Mouse (Mus musculus): ENCODE measurements around the gene Lingo1.

Gene Lingo1

DNA sequence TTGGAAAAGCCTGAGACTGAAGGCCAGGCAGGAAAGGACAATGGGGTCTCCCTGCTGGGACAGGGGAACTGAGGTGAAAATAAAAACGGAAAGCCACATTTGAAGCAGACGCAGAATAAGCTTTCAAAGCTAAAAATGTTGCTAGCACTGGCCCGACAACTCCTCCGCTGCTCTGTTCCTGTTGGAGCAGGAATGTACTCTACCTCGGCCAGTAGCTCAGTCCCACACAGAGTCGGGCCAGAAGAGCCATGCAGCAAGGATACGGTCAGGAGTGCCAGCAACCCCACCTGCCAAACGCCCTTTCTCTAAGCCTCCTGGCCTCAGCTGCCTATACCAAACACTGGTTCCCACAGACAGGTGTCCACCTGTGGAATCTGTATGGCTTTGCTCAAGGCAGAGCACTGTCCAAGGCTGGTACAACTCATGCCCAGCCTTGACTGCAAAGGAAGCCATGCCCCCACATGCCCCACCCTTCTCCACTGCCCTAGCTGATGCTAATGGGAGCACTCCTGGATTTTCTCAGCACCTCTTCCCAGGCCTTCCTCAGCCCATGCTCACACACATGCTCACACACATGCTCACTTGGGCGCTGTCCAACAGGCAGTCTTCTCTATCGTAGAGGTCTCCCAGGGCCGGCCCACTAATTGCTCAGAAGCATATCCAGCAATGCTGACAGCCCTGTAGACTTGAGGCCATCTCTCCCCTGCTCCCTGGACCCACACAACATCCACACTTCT is 74.0 kb downstream of the Lingo1 start:
- DNase-seq = peak in 1 of 2 experiments; percentile 19

DNA sequence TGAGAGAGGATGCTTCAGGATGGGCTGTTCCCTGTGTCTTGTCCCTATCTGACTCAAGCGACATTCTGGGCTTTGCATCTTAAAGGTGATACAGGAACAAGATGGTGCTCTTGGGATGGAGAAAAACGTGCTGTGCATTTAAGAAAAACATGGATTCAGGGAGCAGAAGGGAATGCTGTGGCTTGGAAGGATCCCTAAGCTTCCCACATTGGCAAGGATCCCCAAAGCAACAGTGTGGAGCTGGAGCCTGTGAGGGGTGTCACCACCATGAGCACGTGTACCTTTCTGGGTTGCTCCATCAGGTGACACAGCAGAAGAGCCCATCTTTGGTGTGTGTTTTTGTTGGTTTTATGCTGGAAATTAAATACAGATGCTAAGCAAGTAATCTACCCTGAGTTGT is 77.3 kb downstream of the Lingo1 start:
- no peak for DNase-seq

DNA sequence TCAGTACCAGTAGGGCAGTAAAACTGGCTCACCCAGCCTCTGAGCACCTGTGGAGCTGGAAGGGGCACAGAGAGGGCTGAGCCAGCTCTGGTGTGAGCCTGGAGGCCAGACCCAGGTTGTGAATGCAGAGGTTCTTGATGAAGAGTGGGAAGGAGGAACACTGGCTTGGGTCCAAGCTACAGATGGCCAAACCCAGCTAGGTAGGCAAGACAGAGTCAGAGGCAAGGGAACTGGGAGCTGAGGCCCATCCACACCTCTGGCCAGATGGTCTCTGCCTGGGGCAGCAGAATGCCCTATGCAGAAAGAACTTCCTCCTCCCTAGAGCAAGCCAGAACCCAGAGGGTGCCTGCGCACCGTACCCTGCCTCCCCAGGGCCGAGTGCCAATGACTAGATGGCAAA is 79.7 kb downstream of the Lingo1 start:
- peak; percentile 34 to 35 for DNase-seq

DNA sequence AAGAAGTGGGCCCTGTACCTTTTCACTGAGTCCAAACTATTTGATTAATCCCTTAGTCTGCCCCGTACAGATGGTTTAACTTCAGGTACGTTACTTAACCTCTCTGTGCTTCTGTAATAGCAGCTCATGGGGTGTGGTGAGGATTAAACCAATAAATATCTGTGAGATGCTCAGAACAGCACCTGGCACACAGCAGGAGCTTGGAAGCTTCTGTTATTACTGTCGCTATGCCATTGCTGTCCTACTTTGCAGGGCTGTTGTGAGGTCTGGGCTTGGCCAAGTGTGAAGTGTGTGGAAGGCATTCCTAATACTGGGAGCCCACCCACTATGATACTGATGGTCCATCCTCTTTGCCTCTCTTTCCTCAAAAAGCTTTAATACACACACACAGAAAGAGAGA is 80.2 kb downstream of the Lingo1 start:
- peak; percentile 55 to 66 for DNase-seq

DNA sequence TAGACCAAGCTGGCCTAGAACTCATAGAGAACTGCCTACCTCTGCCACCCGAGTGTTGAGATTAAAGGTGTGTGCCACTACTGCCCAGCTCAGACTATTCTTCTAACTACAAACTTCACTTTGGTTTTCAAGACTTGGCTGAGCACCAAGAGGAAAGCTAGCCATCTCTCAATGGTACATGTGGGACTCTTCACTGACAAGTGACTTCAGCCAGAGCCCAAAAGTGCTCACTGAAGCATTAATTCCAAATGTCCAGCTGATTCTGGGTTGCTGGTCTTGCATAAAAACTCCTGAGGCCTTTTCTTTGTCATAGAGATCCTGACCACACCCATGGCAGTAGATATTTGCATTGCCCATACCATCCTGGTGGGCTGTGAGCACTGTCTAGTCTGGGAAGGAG is 81.9 kb downstream of the Lingo1 start:
- no peak for DNase-seq

DNA sequence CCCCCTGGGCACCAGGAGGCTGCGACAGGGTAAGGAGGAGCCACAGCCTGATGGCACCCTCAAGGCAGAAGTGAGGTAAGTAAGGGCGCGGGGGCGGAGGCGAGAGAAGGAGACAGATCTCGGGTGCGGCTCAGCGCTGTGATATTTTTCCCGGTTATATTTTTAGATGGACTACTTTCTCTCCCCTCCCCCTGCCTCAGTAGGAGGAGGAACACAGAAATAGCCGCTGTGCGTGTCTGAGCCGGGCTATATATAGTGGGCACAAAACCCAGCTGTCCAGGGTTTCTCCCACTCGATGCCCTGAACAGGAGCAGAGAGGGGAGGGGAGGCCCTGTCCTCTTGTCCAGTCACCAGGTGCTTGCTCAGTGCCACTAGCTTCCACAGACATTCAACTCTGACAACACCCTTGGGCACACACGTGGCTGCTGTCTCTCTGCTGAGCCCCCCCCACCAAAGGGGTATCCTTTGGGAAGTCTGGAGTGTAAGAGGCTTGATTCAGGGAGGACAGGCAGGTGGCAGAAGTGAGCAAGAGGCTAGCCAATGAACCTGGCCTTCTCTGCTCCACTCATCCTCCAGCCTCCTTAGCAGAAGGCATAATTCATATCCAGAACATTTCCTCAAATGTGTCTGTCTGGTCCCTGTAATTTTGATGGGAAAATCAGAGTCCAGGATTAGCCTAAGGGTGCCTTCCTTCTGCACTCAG is 83.5 kb downstream of the Lingo1 start:
- no peak for DNase-seq

DNA sequence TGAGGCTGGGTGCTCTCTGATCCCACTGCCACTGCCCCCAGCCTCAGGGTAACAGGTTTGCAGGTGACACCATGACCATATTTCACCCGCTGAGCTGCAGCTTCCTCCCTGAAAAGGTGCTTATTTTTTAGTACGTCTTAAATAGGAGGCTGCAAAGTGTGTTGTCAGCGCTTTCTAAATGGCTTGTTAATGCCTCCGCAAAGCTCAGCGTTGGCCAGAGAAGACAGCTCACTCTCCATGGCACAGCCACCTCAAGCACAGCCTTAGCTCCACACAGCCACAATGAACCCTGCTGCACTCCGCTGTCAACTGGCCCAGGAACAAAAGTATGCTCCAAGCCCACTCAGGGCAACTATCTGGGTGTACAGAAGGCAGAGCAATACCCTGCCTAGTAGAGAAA is 85.3 kb downstream of the Lingo1 start:
- no peak for DNase-seq

DNA sequence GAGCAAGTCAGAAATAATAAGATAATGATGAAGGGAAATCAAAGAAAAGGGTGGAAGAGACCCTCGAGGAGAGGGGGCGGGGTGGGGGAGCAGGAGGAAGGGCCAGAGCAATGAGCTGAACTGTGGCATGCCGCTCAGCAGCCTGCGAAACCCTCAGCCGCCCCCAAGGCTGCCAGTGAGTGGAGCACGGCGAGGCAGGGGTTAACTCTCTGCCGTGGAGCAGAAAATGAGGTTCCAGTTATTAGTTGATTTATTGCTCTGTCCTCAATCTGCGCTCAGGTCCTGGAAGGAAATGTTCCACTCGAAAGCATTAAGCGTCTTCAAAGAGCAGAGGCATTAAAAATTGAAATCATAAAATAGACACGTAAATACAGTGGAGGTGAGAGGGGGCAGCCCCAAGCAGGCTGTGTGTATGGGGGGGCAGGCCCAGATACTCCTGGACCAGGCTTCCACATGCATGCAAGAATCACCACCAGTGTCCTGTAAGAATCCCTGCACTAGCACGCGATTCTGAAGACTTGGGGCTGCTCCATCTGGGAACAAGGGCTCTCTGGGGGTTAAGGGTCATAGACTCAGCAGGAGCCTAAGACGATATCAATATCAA is 89.7 kb downstream of the Lingo1 start:
- no peak for DNase-seq

DNA sequence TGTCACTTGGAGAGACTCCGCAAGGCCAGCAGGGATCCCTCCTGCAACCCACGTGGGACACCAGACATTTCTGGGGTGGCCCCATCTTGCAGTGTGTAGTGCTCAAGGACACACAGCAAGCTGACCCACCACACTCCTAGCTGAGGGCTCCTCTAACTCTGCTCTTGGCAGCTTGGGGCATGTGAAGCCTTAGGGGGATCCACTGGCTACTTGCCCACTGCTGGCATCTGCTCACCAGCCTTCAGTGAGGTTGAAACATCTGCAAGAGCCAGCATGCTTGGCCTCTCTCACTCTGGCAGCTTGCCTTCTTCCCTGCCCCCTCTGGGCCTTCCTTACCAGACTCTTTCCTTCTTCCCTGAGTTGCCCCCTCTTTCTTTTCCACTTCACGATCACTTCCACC is 94.9 kb downstream of the Lingo1 start:
- no peak for DNase-seq

DNA sequence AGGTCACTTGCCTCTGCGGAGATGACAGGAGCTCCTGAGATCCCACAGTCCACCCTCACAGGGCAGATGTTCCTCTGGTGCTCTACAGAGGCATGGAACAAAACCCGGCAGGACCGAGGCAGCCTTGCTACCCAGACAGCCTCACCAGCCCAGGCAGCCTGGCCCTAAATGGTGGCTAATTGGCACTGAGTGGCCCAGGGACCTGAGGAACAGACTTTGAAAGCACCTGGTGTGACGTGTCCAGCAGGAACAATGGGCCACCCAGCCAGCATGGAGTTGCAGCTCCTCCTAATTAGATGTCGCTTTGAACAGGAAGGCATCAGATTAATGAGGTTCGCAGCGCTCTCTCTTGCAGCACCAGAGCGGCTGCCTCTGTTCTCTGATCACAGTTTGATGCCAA is 95.4 kb downstream of the Lingo1 start:
- DNase-seq = no peak

DNA sequence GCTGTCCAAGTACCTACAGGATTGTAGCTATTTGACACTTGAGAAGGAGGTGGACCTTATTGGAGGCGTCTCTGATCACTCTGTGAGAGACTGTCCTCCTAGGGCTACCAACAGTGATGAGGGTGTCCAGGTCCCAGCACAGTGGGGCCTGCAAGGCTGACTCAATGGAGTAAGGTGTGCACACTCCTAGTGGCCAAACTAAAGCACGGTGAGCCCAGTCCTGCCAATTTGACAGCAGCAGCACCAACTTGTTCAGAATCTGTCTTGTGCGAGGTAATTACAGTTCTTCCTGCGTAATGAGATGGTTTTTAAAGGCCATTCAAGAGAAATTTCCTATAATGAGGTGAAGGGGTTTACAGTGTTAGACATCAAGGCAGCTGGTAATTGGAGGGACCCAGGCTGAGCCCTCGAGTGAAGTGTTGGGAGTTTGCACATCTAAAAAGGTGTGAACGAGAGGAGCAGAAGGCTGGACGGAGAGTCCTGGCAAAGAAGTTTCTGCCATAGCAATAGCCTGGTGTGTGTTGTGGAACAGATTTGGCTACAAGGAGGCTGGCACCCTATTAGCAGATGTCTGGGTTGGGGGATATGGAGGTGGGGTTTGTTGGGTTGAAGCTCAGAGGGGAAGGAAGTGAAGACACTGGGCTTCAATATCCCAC is 97.4 kb downstream of the Lingo1 start:
- DNase-seq = no peak

DNA sequence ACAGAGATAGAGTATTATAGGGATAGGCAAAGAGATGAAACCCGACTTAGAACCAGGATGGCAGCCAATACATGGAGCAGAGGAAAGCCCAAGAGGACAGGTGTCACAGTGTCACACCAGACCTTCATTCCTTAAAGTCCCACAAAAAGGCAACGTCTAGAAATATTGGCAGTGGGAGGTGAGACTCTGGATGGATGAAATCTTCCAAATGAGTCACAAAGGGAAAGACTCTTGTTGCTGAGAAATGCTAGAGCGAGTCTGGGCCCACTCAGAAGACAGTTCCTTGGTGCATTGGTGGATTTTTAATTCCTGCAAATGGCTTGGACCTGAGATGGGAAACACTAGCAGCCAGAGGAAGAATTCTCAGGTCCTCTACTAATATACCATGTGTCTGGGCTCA is 102.2 kb downstream of the Lingo1 start:
- DNase-seq = no peak

DNA sequence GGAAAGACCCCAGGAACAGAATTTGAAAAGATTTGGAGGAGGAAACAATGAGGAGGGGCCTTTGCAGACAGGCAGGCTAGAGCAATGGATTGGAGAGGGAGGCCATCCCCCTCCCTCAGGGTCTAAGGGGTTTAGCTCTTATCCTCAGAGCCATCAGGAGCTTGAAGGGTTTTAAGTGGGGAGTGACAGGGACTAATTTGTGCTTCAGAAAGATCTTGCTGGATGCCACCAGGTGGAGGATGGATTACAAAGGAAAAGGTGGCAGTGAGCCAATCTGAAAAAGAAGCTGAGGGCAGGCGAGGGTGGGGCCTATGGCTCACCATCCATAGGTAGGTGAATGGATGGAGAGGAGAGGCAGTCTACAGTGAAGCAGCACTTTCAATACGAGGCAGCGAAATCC is 105.0 kb downstream of the Lingo1 start:
- no peak for DNase-seq

DNA sequence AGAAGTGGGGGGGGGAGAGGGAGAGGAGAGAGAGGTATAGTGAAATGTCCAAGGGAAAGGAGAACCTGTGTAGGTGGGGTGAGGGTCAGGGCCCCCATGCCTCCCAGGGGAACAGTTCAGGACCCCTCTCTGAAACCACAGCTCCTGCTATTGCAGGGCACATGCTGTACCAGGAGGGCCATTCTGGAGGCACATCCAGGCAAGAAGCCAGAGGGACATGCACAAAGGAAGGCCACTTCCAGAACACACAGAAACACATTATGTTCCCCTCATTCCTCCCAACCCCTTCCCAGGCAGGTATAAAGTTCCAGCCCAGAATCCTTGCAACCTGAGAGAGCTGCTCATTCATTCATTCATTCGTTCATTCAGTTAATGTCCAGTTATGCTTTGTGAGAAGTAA is 105.6 kb downstream of the Lingo1 start:
- no peak for DNase-seq

DNA sequence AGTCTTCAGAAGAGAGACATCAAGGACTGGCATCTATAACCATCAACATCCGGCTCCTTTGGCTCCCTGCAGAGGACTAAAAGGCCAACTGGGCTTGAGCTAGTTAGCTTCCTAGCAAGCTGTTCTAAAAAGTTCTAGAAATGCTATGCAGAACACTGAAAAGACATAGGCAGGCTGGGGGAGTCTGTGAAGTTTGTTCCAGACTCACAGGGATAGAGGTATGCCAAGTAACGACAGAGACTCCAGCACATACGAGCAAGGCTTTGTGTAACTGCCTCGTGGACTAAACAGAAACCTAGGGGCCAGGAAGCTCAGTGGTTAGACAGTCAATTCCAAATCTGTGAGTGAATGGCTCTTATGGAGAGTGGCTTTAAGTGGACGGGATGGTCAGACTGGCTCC is 108.8 kb downstream of the Lingo1 start:
- no peak for DNase-seq

DNA sequence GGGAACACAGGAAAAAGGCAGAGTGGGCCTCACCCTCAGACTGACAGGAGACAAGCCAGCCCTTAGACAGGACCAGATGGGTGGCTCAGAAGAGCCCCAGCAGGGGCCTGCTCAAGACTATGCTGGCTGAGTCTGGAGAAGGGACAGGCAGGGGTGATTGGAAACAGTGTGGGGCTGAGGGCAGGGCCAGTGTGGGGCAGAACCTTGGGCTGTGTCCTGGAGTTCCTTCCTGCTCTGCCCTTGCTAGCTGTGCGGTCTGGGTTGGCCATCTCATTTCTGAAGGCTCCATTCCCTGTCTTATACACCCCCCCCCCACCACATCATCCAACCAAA is 109.2 kb downstream of the Lingo1 start:
- no peak for DNase-seq

DNA sequence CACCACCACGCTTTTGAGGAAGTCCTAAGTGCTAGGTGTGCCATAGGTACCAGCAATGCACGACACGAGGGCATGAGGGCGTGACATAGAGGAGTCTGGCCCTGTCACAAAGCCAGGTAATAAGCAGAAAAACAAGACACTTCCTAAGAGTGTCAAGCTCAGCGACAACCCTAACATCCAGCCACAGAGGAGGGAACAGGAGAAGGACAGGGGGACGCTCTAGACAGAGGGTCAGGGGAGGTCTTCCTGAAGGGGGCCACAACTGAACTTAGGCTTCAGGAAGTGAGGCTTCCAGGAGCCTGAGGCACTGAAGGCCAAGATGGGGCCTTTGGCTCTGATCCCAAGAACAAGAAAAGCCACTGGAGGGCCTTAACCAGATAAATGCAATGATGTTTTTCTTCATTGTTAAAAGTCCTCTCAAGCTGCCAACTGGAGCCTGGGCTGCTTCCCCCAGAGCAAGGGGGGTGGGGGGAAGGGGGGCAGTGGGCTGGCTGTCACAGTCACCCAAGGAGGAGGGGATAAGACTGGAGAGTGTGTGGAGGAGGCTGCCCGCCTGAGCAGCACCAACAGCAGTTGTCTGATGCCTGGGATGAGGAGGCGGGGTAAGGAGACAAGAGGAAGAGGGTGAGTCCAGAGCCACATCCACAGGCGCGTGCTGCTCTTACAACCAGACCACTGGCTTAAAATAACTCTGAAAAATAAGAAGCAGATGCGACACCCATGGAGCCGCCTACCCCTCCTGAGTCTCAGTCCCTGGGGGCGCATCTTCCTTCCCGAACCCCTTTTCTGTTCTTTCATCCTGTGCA is 109.7 kb downstream of the Lingo1 start:
- no peak for DNase-seq

DNA sequence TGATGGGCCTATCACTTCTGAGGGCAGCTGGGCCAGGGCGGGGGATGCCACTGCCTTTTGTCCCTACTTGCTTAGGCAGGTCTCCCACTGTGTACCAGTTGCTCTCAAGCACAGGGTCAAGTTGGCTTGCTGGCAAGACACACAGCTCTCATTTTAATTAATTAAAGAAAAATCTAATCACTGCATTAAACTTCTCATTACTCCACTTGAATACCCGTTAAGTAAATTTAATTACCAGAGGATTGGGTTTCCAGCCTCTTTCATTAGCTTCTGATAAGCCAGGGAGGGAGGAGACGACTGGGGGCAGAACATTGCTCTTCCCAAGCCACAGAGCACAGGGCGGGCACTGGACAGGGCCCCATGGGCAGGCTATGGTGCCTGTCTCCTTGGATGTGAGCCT is 113.4 kb downstream of the Lingo1 start:
- DNase-seq = no peak

DNA sequence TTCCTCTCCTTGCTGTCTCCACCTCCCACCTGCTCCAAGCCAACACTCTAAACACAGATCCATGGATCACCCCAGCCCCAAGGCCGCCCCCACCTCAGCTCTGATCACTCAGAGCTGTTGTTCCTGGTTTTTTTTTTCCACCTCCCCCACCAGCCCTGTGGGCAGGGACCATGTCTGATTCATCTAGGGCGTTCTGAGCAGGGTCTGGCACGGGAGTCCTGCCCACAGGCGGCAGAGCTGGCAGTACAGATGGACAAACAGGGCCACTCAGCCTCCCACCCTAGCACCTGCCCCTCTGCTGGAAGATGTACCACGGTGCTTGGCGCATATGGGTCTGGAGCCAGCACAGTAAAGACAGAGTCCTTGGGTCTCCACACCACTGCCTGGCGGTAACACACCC is 114.3 kb downstream of the Lingo1 start:
- DNase-seq = no peak

DNA sequence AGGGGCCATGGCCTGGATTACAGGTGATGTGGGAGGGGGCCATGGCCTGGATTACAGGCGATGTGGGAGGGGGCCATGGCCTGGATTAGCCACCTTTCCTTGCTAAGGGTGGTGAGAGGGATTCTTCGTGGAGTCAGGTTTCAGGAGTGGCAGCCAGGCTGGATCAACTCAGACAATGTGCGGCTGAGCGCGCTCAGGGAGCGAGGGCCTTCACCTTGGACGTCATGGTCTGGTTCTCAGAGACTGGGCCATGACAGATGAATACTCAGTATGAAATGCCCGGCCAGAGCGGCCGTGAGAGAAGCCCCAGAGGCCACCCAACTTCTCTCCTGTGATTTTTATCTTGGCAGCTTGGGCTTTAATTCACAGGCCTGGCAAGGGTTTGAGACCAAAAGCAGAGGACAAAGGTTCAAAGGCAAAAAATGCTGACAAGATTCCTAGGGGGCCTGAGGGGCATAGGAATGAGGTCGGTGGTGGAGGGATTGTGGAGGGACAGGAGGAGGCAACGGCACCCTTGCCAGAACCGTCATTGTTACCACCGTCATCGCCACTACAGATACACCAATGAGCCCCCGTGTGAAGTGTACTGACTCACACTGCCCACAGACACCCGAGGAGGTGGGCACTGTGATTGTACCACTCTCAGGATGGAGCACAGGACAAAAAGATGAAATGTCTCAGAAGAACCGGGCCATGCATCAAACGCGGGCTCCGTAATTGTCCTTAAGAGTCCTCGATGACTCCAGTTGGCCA is 117.2 kb downstream of the Lingo1 start:
- DNase-seq = no peak

DNA sequence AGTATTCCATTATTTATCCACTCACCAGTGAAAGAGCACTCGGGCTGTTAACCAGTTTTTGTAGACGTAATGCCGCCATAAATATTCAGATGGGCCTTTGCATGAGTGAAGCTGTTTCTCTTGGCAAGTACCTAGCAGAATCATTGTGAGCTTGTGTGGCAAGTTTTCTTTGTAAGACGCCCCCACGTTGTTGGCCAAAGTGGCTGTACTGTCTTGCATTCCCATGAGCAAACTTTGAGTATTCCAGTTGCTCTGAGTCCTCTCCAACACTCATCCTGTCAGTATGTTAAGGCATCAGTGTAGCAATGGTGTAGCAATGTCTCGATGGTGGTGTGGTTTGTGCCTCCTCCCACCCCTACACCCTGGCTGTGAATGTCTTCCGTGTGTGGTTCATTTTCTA is 120.6 kb downstream of the Lingo1 start:
- DNase-seq = no peak

DNA sequence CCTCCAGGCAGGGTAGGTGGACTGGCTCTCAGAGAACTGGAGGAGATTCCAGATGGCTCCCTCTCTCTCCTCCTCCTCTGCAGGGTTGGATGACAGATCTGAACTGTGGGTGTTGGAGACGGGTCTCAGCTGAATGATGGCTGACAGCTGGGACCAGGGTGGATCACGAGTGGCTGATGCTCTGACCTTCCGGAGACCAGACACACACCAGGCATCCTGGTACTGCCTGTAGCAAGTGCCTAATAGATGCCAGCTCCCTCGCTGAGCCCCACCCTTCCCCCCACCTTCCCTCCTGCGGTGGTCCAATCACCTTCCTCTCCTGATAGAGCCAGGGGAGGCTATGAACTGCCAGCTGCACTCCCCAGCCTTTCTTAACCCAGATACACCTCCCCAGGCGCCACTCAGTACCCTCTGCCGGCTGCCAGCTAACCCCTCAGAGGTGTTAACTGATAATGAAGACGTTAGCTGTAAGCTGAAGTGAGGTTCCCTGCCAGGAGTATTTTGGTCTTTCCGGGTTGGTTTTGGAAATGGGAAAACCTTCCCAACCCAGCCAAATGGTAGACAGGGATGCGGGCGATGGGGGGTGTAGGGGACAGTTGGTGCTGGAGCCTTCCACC is 126.6 kb downstream of the Lingo1 start:
- peak; percentile 41 to 56 for DNase-seq
